Mouse (Mus musculus): ENCODE data around the gene Htr2c. TPM values are rescaled to one million over a fixed set of nuclear protein-coding genes. Genes with fewer than 3 reads are reported as not detected.

The Htr2c gene
- 10 to 100 TPM; 21.1 to 32.8 (median 27.0) TPM for total RNA-seq (2022)

DNA sequence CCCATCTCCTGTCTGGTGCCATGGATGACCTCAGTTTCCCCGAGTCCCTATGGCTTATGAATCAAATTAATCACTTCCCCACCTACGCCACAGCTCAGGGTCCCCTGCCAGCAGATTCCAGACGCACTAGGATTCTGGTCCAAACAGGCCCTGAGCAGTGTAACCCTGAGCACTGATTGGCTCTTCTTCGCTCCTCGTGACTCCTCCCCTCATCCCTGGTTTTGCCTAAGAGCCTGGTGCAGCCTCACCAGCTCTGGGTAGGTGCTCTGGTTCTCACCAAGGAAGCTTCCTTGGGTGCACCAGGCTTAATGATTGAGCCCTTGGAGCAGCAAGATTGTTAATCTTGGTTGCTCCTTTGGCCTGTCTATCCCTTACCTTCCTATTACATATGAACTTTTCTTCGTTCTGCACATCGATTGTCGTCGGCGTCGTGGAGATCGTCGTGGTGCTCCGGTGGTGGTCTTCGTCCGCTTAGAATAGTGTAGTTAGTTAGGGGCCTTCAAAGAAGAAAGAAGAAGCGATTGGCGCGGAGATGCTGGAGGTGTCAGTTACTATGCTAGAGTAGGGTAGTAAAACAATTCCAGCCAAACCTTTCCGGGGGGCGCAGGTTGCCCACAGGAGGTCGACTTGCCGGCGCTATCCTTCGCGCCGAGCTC lies at the start of gene Htr2c:
Htr2c (plus strand) TSS at position 256 of the 656 bp plus-strand sequence.
- DNase-seq (ENCODE audit: low spot score in 2 of 2), result peak; percentile 16 to 17

DNA sequence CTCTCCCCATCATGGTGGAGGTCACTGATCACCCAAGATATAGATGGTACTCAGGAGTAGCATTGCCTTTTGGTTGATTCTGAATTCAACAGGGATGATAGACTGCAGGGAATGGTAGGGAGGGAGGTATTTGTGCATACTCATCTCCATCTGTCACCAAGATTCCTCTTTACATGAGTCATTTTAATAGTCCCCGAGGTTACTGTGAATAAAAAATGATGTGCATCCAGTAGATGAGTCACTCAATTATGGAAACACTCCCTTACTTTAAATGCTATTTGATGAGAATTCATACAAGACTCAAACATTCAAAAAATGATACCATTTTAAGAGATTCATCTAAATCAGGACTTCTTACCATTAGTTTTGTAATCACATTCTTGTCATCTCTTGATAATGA lies 34.1 kb upstream of the Htr2c start:
- no peak for DNase-seq (ENCODE audit: low spot score in 2 of 2)

DNA sequence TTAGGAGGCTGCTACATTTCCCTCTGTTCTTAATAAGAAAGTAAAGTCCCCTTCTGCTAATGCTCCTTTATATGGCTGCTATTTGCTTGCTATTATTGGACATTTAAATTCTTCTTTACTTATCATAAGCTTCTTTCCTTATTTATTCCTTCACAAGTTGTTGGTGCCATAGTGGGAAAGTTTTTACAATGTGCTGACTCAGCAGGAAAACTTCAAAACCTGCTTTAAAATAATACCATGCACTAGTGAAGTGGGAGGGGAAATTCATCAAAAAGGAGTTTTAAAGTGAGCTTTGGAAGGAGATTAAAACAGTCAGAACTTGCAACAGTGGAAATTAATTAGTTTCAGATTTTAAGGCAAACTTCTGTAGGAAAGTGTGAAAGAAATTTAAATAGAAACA lies 26.0 kb upstream of the Htr2c start:
- no peak for DNase-seq (ENCODE audit: low spot score in 2 of 2)

DNA sequence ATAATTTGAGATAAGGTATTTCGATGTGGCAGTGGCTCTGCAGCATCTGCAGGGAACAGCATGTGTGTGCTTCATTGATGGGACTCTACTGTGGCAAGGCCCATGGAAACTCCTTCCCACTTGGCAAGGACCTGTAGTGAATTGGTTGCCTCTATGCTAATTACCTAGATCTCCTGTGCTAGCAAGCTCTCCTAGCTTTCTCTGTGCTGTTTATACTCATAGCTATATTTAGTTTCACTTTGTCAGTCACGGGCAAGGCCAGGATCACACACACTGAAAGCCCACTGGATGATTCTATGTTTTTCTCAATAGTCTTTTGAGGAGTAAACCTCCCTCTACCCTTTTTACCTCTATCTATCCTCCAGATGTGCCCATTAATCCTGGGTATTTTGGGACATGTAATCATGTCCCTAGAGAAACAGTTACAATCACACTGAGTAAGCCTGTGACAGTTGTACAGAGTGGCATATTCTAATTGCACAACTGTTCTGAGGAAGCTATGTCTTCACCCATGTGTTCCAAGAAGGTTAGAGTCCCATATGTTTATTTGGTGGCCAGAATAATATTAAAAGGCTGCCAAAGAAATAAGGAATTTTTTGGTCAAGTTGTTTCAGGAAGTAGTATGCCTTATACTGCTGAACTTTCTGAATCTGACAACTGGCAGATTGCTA lies 16.0 kb upstream of the Htr2c start:
- DNase-seq (ENCODE audit: low spot score in 2 of 2), result no peak

DNA sequence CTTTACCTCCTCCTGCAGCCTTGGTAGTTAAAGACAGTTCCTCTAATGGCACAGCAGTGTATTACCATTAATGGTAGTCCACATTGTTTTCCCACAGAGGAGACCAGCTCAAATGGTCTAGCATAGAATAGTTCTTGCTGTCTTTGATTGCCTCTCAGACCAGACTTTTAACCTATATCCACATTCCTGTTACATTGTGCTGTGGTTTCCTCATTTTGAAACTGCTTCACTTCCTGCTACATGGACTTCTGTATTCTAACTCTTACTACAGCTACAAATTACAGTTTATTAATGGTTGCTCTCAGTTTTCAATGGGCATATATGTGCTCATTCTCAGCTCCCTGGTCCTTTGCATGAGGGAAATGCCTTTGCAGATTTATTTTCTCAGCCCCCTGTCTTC lies 15.3 kb upstream of the Htr2c start:
- no peak for DNase-seq (ENCODE audit: low spot score in 2 of 2)

DNA sequence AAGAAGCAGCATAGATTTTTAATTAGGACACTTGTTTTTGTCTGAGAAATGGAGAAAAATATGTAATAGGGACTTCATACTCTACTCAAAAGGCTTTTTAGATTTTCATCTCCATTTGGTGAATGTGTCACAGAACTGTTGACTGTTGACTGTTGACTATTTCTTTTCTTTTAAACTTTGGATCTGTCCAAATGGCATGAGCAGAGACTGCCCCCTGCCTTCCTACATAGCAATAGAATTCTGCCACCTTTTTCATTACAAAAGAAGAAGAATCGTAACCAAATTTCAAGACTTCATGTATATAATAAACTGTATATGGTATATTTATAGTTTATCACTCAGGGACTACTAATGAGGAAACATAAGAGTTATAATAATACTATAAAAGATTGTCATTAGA lies 3.7 kb upstream of the Htr2c start:
- no peak for DNase-seq (ENCODE audit: low spot score in 2 of 2)

DNA sequence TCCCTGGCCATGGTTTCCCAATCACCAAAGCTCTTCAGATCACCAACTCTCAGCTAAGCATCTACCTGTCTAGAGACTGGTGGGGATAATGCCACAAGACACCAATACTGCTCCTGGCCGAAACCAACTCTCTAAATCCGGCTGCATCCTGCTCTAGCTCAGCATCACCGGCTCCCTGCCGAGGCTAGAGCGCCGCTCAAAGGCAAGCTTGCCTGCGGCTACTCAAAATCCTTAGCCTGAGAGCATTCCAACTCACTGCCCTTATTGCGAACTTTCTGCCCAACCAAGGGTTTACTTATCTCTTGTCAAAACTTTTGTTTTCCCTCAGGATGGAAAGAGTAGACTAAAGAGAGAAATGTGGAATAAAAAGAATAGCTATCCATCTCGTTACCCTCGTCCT lies 2.4 kb upstream of the Htr2c start:
- no peak for DNase-seq (ENCODE audit: low spot score in 2 of 2)

DNA sequence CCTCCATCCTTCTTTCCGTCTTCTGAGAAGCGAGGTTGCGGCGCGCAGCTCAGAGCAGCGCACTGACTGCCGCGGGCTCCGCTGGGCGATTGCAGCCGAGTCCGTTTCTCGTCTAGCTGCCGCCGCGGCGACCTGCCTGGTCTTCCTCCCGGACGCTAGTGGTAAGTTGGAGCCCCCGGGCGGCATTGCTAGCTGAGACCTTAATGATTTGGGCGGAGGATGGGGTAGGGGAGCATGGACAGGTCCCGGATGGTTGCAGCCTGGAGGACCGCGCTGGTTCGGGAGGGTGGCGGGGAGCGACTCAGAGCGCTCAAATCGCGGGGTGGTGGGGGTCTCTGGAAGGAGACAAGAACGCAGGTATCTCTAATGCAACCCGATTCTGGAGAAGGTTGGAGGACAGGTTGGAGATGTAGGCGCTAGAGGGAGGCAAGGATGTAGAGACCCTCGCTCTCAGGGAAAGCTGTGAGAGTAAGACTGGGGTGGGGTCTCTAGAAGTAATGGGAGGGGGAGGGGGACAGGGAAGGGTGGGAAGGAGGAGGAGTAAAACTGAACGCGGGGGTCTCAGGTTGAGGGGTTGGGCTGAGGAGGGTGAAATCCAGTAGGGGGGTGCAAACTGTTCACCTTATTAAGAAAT lies 718 bp downstream of the Htr2c start:
- no peak for DNase-seq (ENCODE audit: low spot score in 2 of 2)

DNA sequence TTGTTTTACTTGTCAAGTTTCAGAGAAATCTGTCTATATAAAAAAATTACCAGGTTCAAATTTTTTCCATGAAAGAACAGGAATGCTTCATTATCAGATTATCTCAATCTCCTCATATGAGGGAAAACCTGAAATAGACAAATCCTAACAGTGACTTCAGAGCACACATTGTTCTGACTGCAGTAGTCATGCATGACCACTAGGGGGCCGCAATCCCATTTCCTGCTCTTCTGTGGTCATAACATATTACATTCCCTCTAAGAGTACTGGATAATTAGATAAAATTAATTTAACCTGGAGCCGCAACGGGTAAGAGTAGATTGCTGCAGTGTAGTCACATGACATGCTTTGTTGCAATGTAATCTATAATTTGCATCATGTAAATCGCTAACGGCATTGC lies 17.6 kb downstream of the Htr2c start:
- DNase-seq (ENCODE audit: low spot score in 2 of 2), result no peak

DNA sequence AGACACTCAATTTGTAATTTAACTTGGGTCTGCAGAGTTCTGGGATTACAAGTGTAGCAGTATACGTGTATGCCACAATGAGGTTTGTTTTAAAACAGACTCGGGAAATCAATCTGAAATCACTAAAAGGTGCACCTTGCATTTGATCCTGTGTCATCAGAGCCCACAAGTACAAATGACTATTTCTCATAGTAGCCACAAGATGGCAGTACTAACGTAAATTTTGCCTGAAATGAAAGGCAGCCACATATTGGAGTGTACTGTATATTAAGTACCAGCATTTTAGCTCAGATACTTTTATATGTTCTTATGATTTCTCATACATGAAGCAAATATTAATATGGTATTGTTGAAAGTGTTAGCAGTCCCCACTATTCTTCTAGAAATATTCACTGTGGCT lies 93.4 kb downstream of the Htr2c start:
- no peak for DNase-seq (ENCODE audit: low spot score in 2 of 2)

DNA sequence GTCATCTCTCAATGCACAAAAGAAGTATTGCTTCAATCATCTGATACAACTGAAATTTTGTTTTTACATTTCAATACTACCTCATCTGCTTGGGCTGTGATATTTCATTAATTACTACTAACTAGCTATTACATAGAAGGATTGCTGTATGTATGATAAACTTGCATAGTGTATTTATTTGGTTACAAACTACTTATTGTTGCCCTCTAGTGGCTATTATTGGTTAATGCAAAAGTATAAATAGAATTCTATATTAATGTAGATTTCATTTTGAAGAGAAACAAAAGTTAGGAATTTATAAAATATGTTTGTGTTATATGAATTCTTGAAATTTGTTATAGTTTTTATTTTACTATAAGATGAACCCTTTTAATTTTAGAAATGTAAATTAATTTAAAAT lies 109.3 kb downstream of the Htr2c start:
- no peak for DNase-seq (ENCODE audit: low spot score in 2 of 2)

DNA sequence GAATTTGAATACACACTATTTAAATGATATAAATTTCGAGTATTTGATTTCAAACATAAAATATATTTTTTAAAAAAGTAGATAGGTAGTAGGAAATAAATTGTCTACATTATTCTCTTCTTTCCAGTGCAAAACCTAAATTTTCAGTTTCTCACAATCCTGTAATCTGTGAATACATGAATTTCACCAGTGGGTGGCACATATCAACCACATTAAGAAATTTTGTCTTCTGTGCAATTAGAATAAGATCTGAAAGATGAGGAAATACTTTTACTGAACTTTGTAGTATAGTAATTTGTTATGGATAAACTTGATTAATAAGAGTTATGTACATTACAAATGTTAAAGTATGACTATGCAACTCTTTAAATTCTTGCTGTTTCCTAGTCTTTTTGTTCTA lies 156.8 kb downstream of the Htr2c start:
- DNase-seq (ENCODE audit: low spot score in 2 of 2), result no peak

DNA sequence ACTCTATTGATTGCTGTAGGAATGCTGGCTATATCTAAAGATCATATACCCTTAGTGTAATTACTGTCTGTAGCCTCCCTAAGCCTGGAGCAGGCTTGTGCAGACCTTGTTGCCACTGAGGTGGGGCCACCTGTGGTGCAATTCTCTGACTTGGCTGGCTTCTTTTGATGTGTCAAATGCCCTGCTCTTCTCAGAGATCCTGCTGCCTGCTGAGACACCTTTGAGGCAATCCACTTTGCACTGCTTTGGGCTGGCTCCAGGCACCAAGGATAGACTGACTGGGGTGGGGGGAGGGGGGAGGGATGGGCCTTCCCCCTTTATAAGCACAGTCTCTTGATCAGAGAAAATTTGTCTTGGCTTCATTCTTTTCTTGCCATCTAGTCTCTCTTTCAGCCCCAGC lies 252.9 kb downstream of the Htr2c start:
- no peak for DNase-seq (ENCODE audit: low spot score in 2 of 2)

DNA sequence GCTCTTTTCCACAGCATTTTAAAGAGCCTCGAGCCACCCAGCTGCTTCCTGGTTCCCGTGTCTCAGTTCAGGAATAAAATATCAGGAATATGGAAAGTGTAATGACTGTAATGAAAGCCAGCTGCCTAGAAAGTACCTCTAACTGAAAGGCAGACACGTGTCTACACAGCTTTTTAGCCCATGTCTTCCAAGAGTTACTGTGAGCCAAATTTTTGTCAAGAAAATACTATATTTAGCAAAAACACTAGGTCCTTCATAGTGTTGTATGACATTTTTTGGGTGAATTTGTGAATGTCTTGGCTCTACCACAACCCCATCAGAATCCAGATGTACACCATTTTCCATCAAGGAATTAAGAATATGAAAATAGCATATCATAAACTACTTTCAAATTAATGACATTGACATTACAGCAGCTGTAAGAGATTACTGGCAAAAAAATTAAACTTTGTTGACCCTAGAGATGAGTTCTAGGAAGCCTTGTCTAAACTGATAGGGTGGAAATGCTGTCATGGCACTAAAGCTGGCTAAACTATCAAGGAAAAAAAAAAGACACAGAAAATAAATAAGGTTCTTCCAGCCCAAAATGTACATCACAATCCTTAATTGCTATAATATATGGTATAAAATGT lies 255.2 kb downstream of the Htr2c start:
- no peak for DNase-seq (ENCODE audit: low spot score in 2 of 2)

DNA sequence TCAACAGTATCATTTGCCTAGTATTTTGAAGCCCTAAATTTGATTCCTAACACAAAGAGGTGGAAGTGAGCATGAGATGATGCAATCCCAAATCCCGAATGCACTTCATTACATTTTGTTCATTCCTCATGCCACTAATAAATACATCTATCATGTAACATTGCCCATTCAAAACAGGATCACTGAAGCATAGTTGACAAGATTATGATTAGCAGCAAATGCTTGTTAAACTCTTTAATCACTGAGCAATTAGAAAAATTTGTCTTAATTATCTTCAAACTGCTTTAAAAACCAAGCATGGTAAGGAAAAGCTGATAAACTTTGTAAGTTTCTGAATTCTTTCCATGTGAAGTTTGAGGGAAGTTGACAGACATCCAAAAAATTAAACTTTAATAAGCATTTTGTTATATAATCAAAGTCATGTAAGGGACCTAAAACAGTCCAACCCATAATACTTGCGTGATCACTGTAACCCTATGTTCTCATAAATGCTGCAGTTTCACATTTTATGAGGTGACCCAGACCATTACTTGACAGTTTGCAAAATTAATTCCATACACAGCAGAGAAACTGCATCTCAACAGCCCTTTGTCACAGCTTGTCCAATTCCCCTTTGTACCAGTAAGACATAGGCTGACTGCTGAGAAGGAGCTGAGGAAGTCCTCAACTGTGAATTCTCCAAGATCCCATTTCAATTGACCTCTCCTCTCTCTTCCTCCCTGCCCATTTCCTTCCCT lies 276.7 kb downstream of the Htr2c start:
- no peak for DNase-seq (ENCODE audit: low spot score in 2 of 2)

Small RNA genes within 50 kb of the gene (microRNA-seq; reads per million reads assigned to microRNA genes)
- gene Gm22650 (3.0 to 9.6 reads per million in 2 experiments), gene Gm24627 (0 reads per million in 2 experiments), gene Mir1264 (28.0 to 41.2 reads per million in 2 experiments), gene Mir1298 (200 to 514 reads per million in 2 experiments), gene Mir1912 (0.25 to 4.5 reads per million in 2 experiments), gene Mir448 (18.4 to 42.4 reads per million in 2 experiments), gene Mir764 (10.6 to 16.0 reads per million in 2 experiments)
